Mouse (Mus musculus) stomach, embryonic 14.5 days (tissue): ENCODE measurements at regions not wholly inside any gene's neighbourhood (a gene's known extent, or its start where the extent isn't known, plus 50 kb on each side); places are given as distances from the start of the nearest gene placed in this dataset.

Experiments
- ATAC-seq: fragments of 200-750 bp; cut with Nextera tagmentation; 2 replicates; pipeline ENCODE4 v1.8.0; 2017; ENCODE audit warnings: low read depth, moderate TSS enrichment; ENCODE audit not compliant: insufficient number of reproducible peaks, insufficient read depth, low FRiP score
- H3K27ac ChIP-seq: fragments of 300-500 bp; sonication (generic); 2 replicates; pipeline ENCODE4 v1.5.1; 2014; ENCODE audit warnings: mild to moderate bottlenecking, low read length, moderate library complexity, mixed read lengths
- H3K27me3 ChIP-seq: fragments of 300-500 bp; sonication (generic); 2 replicates; pipeline ENCODE4 v1.6.1; 2014; ENCODE audit warnings: low read length, control low read depth, mixed read lengths; ENCODE audit not compliant: control insufficient read depth, insufficient read depth
- H3K36me3 ChIP-seq: fragments of 300-500 bp; sonication (generic); 2 replicates; pipeline ENCODE4 v1.6.1; 2014; ENCODE audit warnings: mild to moderate bottlenecking, control low read depth, low read length, moderate library complexity, mixed read lengths; ENCODE audit not compliant: control insufficient read depth, insufficient read depth
- H3K4me1 ChIP-seq: fragments of 300-500 bp; sonication (generic); 2 replicates; pipeline ENCODE4 v1.6.1; 2014; ENCODE audit warnings: low read length, control low read depth, mixed read lengths; ENCODE audit not compliant: control insufficient read depth, insufficient read depth
- H3K4me2 ChIP-seq: fragments of 300-500 bp; sonication (generic); replicated peaks from 2 replicates; pipeline ENCODE4 v1.6.1; 2014; ENCODE audit warnings: low read depth, low read length, control low read depth
- H3K4me3 ChIP-seq: fragments of 300-500 bp; sonication (generic); 2 replicates; pipeline ENCODE4 v1.5.1; 2014; ENCODE audit warnings: low read depth, low read length, control low read depth
- H3K9ac ChIP-seq: fragments of 300-500 bp; sonication (generic); replicated peaks from 2 replicates; pipeline ENCODE4 v1.6.1; 2014; ENCODE audit warnings: low read depth, mild to moderate bottlenecking, control low read depth, low read length, moderate library complexity, mixed read lengths
- H3K9me3 ChIP-seq: fragments of 300-500 bp; sonication (generic); 2 replicates; pipeline ENCODE4 v1.6.1; 2016; ENCODE audit warnings: low read depth, low read length, control low read depth; ENCODE audit not compliant: control insufficient read depth
- WGBS: fragments of 180-500 bp; shearing (Covaris S2); extraction: QIAGEN DNeasy Blood & Tissue Kit; methylation state at CpG from one replicate; pipeline ENCODE4 v1.1.7; 2014; 5-methylcytosine and 5-hydroxymethylcytosine counted together

- H3K4me3 ChIP-seq, result no peak overlapping the region
- 72% methylated on average over 4 of the region's 4 CpGs for WGBS
- no peaks in the 10 kb centered on the region for H3K4me1 ChIP-seq
- no peaks in the 10 kb centered on the region for H3K27me3 ChIP-seq
- no peaks in the 10 kb centered on the region for H3K9me3 ChIP-seq
- no peak overlapping the region for H3K4me2 ChIP-seq
- H3K9ac ChIP-seq, result no peak overlapping the region
- no peak overlapping the region for H3K27ac ChIP-seq
- no peaks in the 10 kb centered on the region for H3K36me3 ChIP-seq
- ATAC-seq, result no peak
Observed at GRCm38 (mm10) chr6:98080076-98080475, 262.5 kb downstream of the Gm765 start.
